Mouse (Mus musculus): ENCODE measurements around the gene Mcu. TPM values are rescaled to one million over a fixed set of nuclear protein-coding genes. Genes with fewer than 3 reads are reported as not detected.

Mcu gene
- total and polyA plus RNA-seq, 3 experiments = 4.9 to 5.7 (median 5.3) TPM

GRCm38 (mm10) chr10:59548768-59549333 lies 67.6 kb downstream of the Mcu start:
- no peak overlapping the region for H3K4me2 ChIP-seq (ENCODE audit: insufficient read depth, low read depth, poor library complexity, severe bottlenecking)
- DNase-seq (ENCODE audit: extremely low read depth) = no peak
- H3K4me3 ChIP-seq (replicated peaks in 1 of 3; ENCODE audit: low read depth in 2 of 3, low read length in 2 of 3, poor library complexity in 1 of 3) = no peak overlapping the region
- TF ChIP-seq NELFE (IDR thresholded peaks at IDR 0.05; ENCODE audit: low read depth, low read length) = no peak
- no peak for TF ChIP-seq POLR2A (IDR thresholded peaks at IDR 0.05; ENCODE audit: low read depth, low read length)
- no peak for TF ChIP-seq SIN3A (IDR thresholded peaks at IDR 0.05; ENCODE audit: low read length)
- TF ChIP-seq CHD2 (IDR thresholded peaks at IDR 0.05; ENCODE audit: low read length) = no peak
- TF ChIP-seq TCF12 (IDR thresholded peaks at IDR 0.05; ENCODE audit: low read depth, low read length) = no peak
- TF ChIP-seq MYC (IDR thresholded peaks at IDR 0.05; ENCODE audit: low read depth, low read length) = no peak
- TF ChIP-seq CHD1 (IDR thresholded peaks at IDR 0.05; ENCODE audit: low read depth, low read length) = no peak
- no peak for TF ChIP-seq MAFK (IDR thresholded peaks at IDR 0.05; ENCODE audit: insufficient replicate concordance, low read length)
- TF ChIP-seq ELF1 (IDR thresholded peaks at IDR 0.05; ENCODE audit: low read depth, low read length) = no peak
- TF ChIP-seq BHLHE40 (IDR thresholded peaks at IDR 0.05; ENCODE audit: low read depth, low read length) = no peak
- no peak for TF ChIP-seq MAZ (IDR thresholded peaks at IDR 0.05; ENCODE audit: low read depth, low read length)
- TF ChIP-seq GABPA (IDR thresholded peaks at IDR 0.05; ENCODE audit: insufficient replicate concordance, low read depth, low read length) = no peak
- no peak for TF ChIP-seq KAT2A (IDR thresholded peaks at IDR 0.05; ENCODE audit: insufficient replicate concordance, low read length)
- TF ChIP-seq TBP (conservative IDR thresholded peaks at IDR 0.05; ENCODE audit: low read depth, low read length) = no peak
- no peak for TF ChIP-seq EP300 (IDR thresholded peaks at IDR 0.05; ENCODE audit: low read length)
- no peak for TF ChIP-seq ETS1 (conservative IDR thresholded peaks at IDR 0.05; ENCODE audit: low read depth, low read length)
- TF ChIP-seq ZKSCAN1 (IDR thresholded peaks at IDR 0.05; ENCODE audit: borderline replicate concordance, low read depth, low read length) = no peak
- TF ChIP-seq JUN (IDR thresholded peaks at IDR 0.05; ENCODE audit: insufficient read depth, low read depth, low read length) = no peak
- no peak for TF ChIP-seq POLR2AphosphoS2 (IDR thresholded peaks at IDR 0.05; ENCODE audit: low read depth, low read length)
- no peak for TF ChIP-seq RAD21 (IDR thresholded peaks at IDR 0.05; ENCODE audit: low read depth, low read length)
- in situ Hi-C loops (cut with MboI; ENCODE audit: low pct_ligation_motif_present, low pct_unique_long_range_greater_than_20kb, low sequenced_read_pairs) = no loop called here
- no peaks in the 10 kb centered on the region for H3K9me3 ChIP-seq (replicated peaks; ENCODE audit: low read length)
- no peaks in the 10 kb centered on the region for H3K79me2 ChIP-seq (replicated peaks; ENCODE audit: control insufficient read depth, extremely low read depth, insufficient read depth, poor library complexity, severe bottlenecking)
- H3K36me3 ChIP-seq (replicated peaks in 1 of 2; ENCODE audit: control insufficient read depth in 1 of 2, insufficient read depth in 1 of 2, low read length in 1 of 2) = no peaks in the 10 kb centered on the region
- H3K27me3 ChIP-seq (replicated peaks) = no peaks in the 10 kb centered on the region
- no peaks in the 10 kb centered on the region for H3K4me1 ChIP-seq (ENCODE audit: control insufficient read depth in 1 of 2, insufficient read depth in 2 of 2)
- H3K9ac ChIP-seq (ENCODE audit: insufficient read depth, low read depth) = no peak overlapping the region
- H3K27ac ChIP-seq (ENCODE audit: insufficient read depth, low read depth) = no peak overlapping the region
- dilution Hi-C loops (cut with MboI; ENCODE audit: extremely low pct_ligation_motif_present, extremely low pct_unique_long_range_greater_than_20kb, low sequenced_read_pairs) = no loop called here

- H3K36me3 ChIP-seq (replicated peaks in 1 of 2; ENCODE audit: control insufficient read depth in 1 of 2, insufficient read depth in 1 of 2, low read length in 1 of 2) = no peaks in the 10 kb centered on the region
- no peaks in the 10 kb centered on the region for H3K9me3 ChIP-seq (replicated peaks; ENCODE audit: low read length)
- dilution Hi-C loops (cut with MboI; ENCODE audit: extremely low pct_ligation_motif_present, extremely low pct_unique_long_range_greater_than_20kb, low sequenced_read_pairs) = no loop called here
- no peak overlapping the region for H3K4me2 ChIP-seq (ENCODE audit: insufficient read depth, low read depth, poor library complexity, severe bottlenecking)
- in situ Hi-C loops (cut with MboI; ENCODE audit: low pct_ligation_motif_present, low pct_unique_long_range_greater_than_20kb, low sequenced_read_pairs) = no loop called here
- H3K9ac ChIP-seq (ENCODE audit: insufficient read depth, low read depth) = no peak overlapping the region
- H3K79me2 ChIP-seq (replicated peaks; ENCODE audit: control insufficient read depth, extremely low read depth, insufficient read depth, poor library complexity, severe bottlenecking) = no peaks in the 10 kb centered on the region
- H3K4me1 ChIP-seq (ENCODE audit: control insufficient read depth in 1 of 2, insufficient read depth in 2 of 2) = no peaks in the 10 kb centered on the region
- no peak for DNase-seq (ENCODE audit: extremely low read depth)
- TF ChIP-seq NRF1 (IDR thresholded peaks at IDR 0.05; ENCODE audit: low read depth, low read length) (no peak), RAD21 (IDR thresholded peaks at IDR 0.05; ENCODE audit: low read depth, low read length) (no peak), MAFK (IDR thresholded peaks at IDR 0.05; ENCODE audit: insufficient replicate concordance, low read length) (no peak), USF2 (conservative IDR thresholded peaks at IDR 0.05; ENCODE audit: low read depth, low read length) (no peak), EP300 (IDR thresholded peaks at IDR 0.05; ENCODE audit: low read length) (no peak), POLR2AphosphoS2 (IDR thresholded peaks at IDR 0.05; ENCODE audit: low read depth, low read length) (no peak), ELF1 (IDR thresholded peaks at IDR 0.05; ENCODE audit: low read depth, low read length) (no peak), ZMIZ1 (IDR thresholded peaks at IDR 0.05; ENCODE audit: low read depth, low read length) (no peak), HCFC1 (IDR thresholded peaks at IDR 0.05; ENCODE audit: low read depth, low read length) (no peak), IRF4 (IDR thresholded peaks at IDR 0.05; ENCODE audit: low read depth, low read length) (no peak), KAT2A (IDR thresholded peaks at IDR 0.05; ENCODE audit: insufficient replicate concordance, low read length) (no peak), TBP (conservative IDR thresholded peaks at IDR 0.05; ENCODE audit: low read depth, low read length) (no peak), CHD2 (IDR thresholded peaks at IDR 0.05; ENCODE audit: low read length) (no peak), PAX5 (IDR thresholded peaks at IDR 0.05; ENCODE audit: low read length) (no peak)
- no peak overlapping the region for H3K27ac ChIP-seq (ENCODE audit: insufficient read depth, low read depth)
- H3K4me3 ChIP-seq (replicated peaks in 1 of 3; ENCODE audit: low read depth in 2 of 3, low read length in 2 of 3, poor library complexity in 1 of 3) = no peak overlapping the region
- no peaks in the 10 kb centered on the region for H3K27me3 ChIP-seq (replicated peaks)
Measured at GRCm38 (mm10) chr10:59548211-59548610, 68.3 kb downstream of the Mcu start.
